Mouse (Mus musculus) heart, embryonic 14.5 days (tissue): ENCODE results near the gene Cnr2. TPM values are rescaled to one million over a fixed set of nuclear protein-coding genes. Genes with fewer than 3 reads are reported as not detected.

ENCODE experiments used
- ATAC-seq: fragments of 200-750 bp; cut with Nextera tagmentation; 2 replicates; pipeline ENCODE4 v1.8.0; 2017; ENCODE audit warnings: low read depth, moderate TSS enrichment; ENCODE audit not compliant: insufficient number of reproducible peaks, insufficient read depth, low FRiP score
- H3K27ac ChIP-seq, 2 experiments: fragments of 200-500 bp in 1 of 2; fragments of 300-500 bp in 1 of 2; sonication (generic) in 1 of 2; replicated peaks in 1 of 2; 2 replicates each; pipeline ENCODE4 v1.5.1; 2012 to 2014; ENCODE audit warnings: low read depth in 2 of 2, low read length in 2 of 2, control low read depth in 1 of 2, mild to moderate bottlenecking in 1 of 2, mixed read lengths in 1 of 2; ENCODE audit not compliant: control insufficient read depth in 1 of 2, insufficient read depth in 1 of 2
- H3K27me3 ChIP-seq: fragments of 300-500 bp; sonication (generic); 2 replicates; pipeline ENCODE4 v1.6.1; 2014; ENCODE audit warnings: mild to moderate bottlenecking, low read length, control low read depth; ENCODE audit not compliant: control insufficient read depth, insufficient read depth
- H3K36me3 ChIP-seq: fragments of 300-500 bp; sonication (generic); 2 replicates; pipeline ENCODE4 v1.6.1; 2014; ENCODE audit warnings: mild to moderate bottlenecking, control low read depth, low read length, mixed read lengths; ENCODE audit not compliant: control insufficient read depth, insufficient read depth
- H3K4me1 ChIP-seq, 2 experiments: fragments of 200-500 bp in 1 of 2; fragments of 300-500 bp in 1 of 2; sonication (generic) in 1 of 2; 2 replicates each; pipeline ENCODE4 v1.6.1; 2012 to 2014; ENCODE audit warnings: low read length in 2 of 2, control low read depth in 1 of 2, mixed read lengths in 1 of 2; ENCODE audit not compliant: control insufficient read depth in 2 of 2, insufficient read depth in 2 of 2
- H3K4me2 ChIP-seq: fragments of 300-500 bp; sonication (generic); 2 replicates; pipeline ENCODE4 v1.6.1; 2014; ENCODE audit warnings: mild to moderate bottlenecking, low read length
- H3K4me3 ChIP-seq, 2 experiments: fragments of 200-500 bp in 1 of 2; fragments of 300-500 bp in 1 of 2; sonication (generic) in 1 of 2; 2 replicates each; pipeline ENCODE4 v1.5.1; 2012 to 2014; ENCODE audit warnings: low read length in 2 of 2, mild to moderate bottlenecking in 2 of 2, control low read depth in 1 of 2, low read depth in 1 of 2, moderate library complexity in 1 of 2; ENCODE audit not compliant: control insufficient read depth in 1 of 2, insufficient read depth in 1 of 2
- H3K9ac ChIP-seq: fragments of 300-500 bp; sonication (generic); 2 replicates; pipeline ENCODE4 v1.6.1; 2014; ENCODE audit warnings: mild to moderate bottlenecking, low read length
- H3K9me3 ChIP-seq: fragments of 300-500 bp; sonication (generic); 2 replicates; pipeline ENCODE4 v1.6.1; 2016; ENCODE audit warnings: low read length, control low read depth; ENCODE audit not compliant: control insufficient read depth
- WGBS: fragments of 180-500 bp; shearing (Covaris S2); extraction: QIAGEN DNeasy Blood & Tissue Kit; methylation state at CpG from one replicate; pipeline ENCODE4 v1.1.7; 2014; 5-methylcytosine and 5-hydroxymethylcytosine counted together
- polyA plus RNA-seq: library from polyadenylated mRNA; unstranded; fragments of >200 nt; fragmentation: Nextera tagmentation; extraction: Ambion mirVana; gene quantifications from 2 replicates; pipeline ENCODE4 v1.2.1, GENCODE M21; 2014

The Cnr2 gene
- polyA plus RNA-seq, 1 experiment from 2014 or later = 0.36 TPM

DNA sequence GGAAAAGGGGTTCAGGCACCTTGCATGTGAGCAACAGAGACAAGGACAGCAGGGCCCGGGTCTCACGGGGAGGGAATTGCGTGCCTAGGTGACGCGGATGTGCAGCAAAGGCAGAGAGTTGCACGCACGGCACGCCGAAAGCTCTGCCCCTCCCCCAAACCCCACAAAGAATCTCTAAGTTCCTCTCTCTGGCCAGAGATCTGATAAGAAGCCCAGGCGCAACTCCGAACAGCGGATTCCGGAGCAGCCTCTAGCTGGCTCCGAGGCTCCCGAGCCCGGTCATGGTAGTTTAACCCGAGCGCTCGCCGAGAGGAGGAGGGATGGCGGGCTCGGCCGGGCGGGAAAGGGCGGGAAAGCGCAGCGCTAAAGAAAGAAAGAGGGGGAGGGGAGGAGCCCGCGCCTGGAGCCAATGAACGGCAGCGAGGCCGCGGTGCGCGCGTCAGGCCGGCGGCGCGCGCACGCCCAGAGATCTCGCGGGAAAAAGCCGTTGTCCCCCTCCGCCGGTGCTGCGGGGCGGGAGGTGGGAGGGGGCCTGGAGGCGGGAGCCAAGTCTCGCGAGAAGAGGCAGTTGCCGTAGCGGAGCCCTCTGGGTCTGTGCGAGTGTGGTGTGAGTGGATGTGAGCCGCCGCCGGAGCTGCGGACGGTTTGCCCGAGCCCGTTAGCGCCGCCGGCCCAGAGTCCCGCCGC, 39.5 kb upstream of the Cnr2 start, which contains the start of gene Srsf10:
TSS of gene Srsf10 (plus strand) at position 212 of the 687 bp plus-strand sequence.
- peaks cover 5 to 34% of the 10 kb centered on the region in 2 experiments for H3K4me1 ChIP-seq
- 0 out of 2 replicates have a peak, but pooled peaks cover 6% of the 10 kb centered on the region for H3K36me3 ChIP-seq
- WGBS = under 1% methylated on average over 54 of the region's 67 CpGs
- H3K27ac ChIP-seq = peak within 1 kb of the TSS; percentile 99
- peak within 1 kb of the TSS; percentile 96 for H3K9ac ChIP-seq
- H3K4me3 ChIP-seq = peak within 1 kb of the TSS; percentile 74 to 95
- peak within 1 kb of the TSS; percentile 85 for H3K4me2 ChIP-seq
- peak; percentile 93 for ATAC-seq
- H3K27me3 ChIP-seq = no peaks in the 10 kb centered on the region
- H3K9me3 ChIP-seq = no peaks in the 10 kb centered on the region

DNA sequence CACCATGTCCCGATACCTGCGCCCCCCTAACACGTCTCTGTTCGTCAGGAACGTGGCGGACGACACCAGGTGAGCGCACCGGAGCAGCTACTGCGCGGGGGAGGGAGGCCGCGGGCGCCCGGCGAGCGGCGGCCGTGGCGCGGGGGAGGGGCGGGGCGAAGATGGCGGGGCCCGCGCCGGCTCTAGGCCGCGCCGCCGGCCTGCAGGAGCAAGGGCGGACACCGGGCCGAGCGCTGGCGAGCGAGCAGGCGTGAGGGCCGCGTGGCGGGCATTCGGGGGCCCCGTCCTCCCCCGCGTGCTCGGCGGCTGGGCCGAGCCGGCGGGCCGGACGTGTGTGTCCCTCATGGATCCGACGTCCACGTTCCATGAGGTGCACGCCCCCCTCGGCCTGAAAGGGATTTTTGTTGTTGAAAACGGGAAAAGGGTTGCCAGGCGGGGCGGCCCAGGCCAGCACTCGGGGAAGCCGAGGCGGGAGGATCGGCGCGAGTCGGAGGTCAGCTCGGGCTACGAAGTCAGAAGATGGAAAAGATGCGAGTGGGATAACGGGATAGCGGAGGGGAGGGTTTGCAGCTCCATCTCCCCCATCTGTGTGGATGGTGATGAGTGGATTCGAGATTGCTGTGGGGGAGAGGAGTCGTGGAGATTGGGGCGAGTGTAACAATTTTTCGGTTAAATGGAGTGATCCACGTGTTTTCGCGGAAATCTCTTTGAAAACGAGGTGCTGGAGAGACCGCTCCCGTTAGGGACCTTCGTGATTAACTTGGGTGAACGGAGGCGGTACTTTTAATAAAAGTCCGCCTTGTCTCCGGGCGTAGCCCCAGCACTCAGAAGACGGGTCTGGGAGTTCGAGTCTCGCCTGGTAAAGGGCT, 38.7 kb upstream of the Cnr2 start:
- Histone ChIP-seq H3K36me3 (0 out of 2 replicates have a peak, but pooled peaks cover 11% of the 10 kb centered on the region), H3K4me2 (peak overlapping the region; percentile 75), H3K27ac (peak overlapping the region; percentile 96 to 99), H3K9me3 (no peaks in the 10 kb centered on the region), H3K9ac (peak overlapping the region; percentile 96), H3K4me1 (peaks cover 5 to 35% of the 10 kb centered on the region in 2 experiments), H3K4me3 (peak overlapping the region; percentile 71 to 95), H3K27me3 (no peaks in the 10 kb centered on the region)
- under 1% methylated on average over 76 of the region's 91 CpGs for WGBS
- peak; percentile 69 for ATAC-seq

- Histone ChIP-seq H3K4me1 (peaks cover 5 to 35% of the 10 kb centered on the region in 2 experiments), H3K27ac (peak overlapping the region in 1 of 2 experiments; percentile 24; a peak in 1 of 4 replicates), H3K27me3 (no peaks in the 10 kb centered on the region), H3K4me2 (peak overlapping the region; percentile 75), H3K9me3 (no peaks in the 10 kb centered on the region), H3K36me3 (peaks cover 19% of the 10 kb centered on the region), H3K4me3 (peak overlapping the region; percentile 15 to 95), H3K9ac (peak overlapping the region; percentile 96)
- WGBS = 11% methylated on average over 7 of the region's 7 CpGs
- no peak for ATAC-seq
Observed at GRCm38 (mm10) chr4:135857597-135858186, 37.5 kb upstream of the Cnr2 start.

GRCm38 (mm10) chr4:135868996-135869395, 26.2 kb upstream of the Cnr2 start:
- no peaks in the 10 kb centered on the region for H3K27me3 ChIP-seq
- H3K9ac ChIP-seq = no peak overlapping the region
- H3K36me3 ChIP-seq = peaks cover 56% of the 10 kb centered on the region
- WGBS = 55% methylated on average over 2 of the region's 2 CpGs
- no peak overlapping the region for H3K4me2 ChIP-seq
- ATAC-seq = no peak
- 0 out of 4 replicates have a peak overlapping the region, but pooled peaks of 1 of the 2 experiments have one; percentile 15 for H3K27ac ChIP-seq
- no peaks in the 10 kb centered on the region for H3K9me3 ChIP-seq
- H3K4me1 ChIP-seq = peaks cover 2 to 22% of the 10 kb centered on the region in 2 experiments; a peak in 3 of 4 replicates
- no peak overlapping the region for H3K4me3 ChIP-seq

DNA sequence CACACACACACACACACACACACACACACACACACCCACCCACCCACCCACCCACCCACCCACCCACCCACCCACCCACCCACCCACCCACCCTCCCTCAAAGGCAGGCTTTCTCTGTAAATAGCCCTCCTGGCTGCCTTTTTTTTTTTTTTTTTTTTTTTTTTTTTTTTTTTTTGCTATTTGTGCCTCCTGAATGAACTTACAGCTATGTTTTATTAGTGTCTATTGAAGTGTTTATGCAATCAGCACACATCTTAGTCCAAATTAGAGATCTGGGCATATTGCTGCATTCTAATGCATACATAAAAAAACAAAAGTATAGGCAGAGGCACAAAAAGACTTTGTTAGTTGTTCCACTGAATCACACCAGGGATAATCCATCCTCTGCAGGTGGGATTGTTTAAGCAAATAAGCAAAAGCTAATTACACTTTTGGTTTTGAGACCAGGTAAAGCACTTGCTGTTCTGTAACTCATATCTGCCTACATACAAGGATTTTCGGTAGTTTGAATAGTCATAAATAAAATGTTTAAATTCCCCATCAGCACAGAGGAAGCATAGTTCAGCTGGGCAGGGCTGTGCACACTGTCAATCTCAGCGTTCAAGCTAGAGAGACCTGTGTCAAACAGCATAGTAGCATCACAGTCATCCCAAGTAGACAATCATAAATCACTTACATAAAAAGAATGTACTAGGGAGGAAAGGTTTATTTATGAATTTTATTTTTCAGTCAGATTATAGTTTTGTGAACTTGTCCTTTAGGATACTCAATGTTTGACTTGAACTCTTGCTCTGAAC, 24.8 kb upstream of the Cnr2 start:
- no peaks in the 10 kb centered on the region for H3K27me3 ChIP-seq
- H3K9me3 ChIP-seq = no peaks in the 10 kb centered on the region
- H3K4me2 ChIP-seq = peak overlapping the region; percentile 84
- 33% methylated on average over 2 of the region's 2 CpGs for WGBS
- peaks cover 54% of the 10 kb centered on the region for H3K36me3 ChIP-seq
- H3K27ac ChIP-seq = no peak overlapping the region; a peak in 1 of 4 replicates
- H3K4me3 ChIP-seq = peak overlapping the region in 1 of 2 experiments; percentile 21; a peak in 2 of 4 replicates
- ATAC-seq = no peak
- peaks cover 8 to 36% of the 10 kb centered on the region in 2 experiments for H3K4me1 ChIP-seq
- H3K9ac ChIP-seq = peak overlapping the region; percentile 98; the same call in 1 of the 2 replicates

DNA sequence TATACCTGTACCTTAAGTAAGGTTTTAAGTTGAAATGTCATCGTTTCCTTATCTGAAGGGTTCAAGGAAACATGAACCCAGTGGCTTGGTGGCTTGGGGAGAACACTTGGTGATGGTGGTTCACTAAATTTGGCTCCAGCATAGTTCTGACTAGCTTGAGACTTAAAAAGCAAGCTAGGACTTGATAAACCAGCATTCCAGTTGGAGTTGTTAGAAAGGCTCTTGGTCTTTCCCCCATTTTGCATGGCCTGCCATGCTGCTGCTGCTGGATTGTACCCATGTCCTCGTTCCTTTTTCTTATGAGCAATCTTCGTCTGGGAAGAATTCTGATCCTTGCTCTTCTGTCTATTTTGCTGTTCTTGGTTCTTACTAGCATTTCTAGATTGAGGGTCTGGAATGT, 23.2 kb upstream of the Cnr2 start:
- H3K4me1 ChIP-seq = peaks cover 21 to 47% of the 10 kb centered on the region in 2 experiments
- peak overlapping the region in 1 of 2 experiments; percentile 100; a peak in 2 of 4 replicates for H3K27ac ChIP-seq
- WGBS = 38% methylated on average over 3 of the region's 3 CpGs
- H3K27me3 ChIP-seq = no peaks in the 10 kb centered on the region
- H3K4me3 ChIP-seq = peak overlapping the region; percentile 24 to 84; a peak in 3 of 4 replicates
- ATAC-seq = no peak
- H3K36me3 ChIP-seq = peaks cover 42% of the 10 kb centered on the region
- H3K9me3 ChIP-seq = no peaks in the 10 kb centered on the region
- H3K9ac ChIP-seq = peak overlapping the region; percentile 98
- peak overlapping the region; percentile 84 for H3K4me2 ChIP-seq
